Mouse (Mus musculus): ENCODE results near the gene Raver1.
"Not testable (repeated sequence)": the region's sequence is repeated elsewhere in the genome, so short reads cannot be mapped to it uniquely, and the experiment has no call there.

The Raver1 gene

GRCm38 (mm10) chr9:21105760-21106564, 14.2 kb upstream of the Raver1 start:
- DNase-seq (ENCODE audit: low read depth, low spot score) = no peak

- no peak for DNase-seq (ENCODE audit: low read depth, low spot score)
Observed at GRCm38 (mm10) chr9:21104814-21105213, 13.0 kb upstream of the Raver1 start.

- no peak for DNase-seq (ENCODE audit: low read depth, low spot score)
Observed at GRCm38 (mm10) chr9:21102076-21102475, 10.3 kb upstream of the Raver1 start.

GRCm38 (mm10) chr9:21100447-21101161, 8.8 kb upstream of the Raver1 start:
- peak; percentile 18 for DNase-seq (ENCODE audit: low read depth, low spot score)

GRCm38 (mm10) chr9:21097793-21098192, 6.0 kb upstream of the Raver1 start:
- no peak for DNase-seq (ENCODE audit: low read depth, low spot score)

- no peak for DNase-seq (ENCODE audit: low read depth, low spot score)
Observed at GRCm38 (mm10) chr9:21095958-21096357, 4.2 kb upstream of the Raver1 start.

- no peak for DNase-seq (ENCODE audit: low read depth, low spot score)
Observed at GRCm38 (mm10) chr9:21093423-21093822, 1.6 kb upstream of the Raver1 start.

GRCm38 (mm10) chr9:21090972-21091706, 669 bp downstream of the Raver1 start:
- DNase-seq (ENCODE audit: low read depth, low spot score) = no peak

- no peak for DNase-seq (ENCODE audit: low read depth, low spot score)
Observed at GRCm38 (mm10) chr9:21090537-21090936, 1.3 kb downstream of the Raver1 start.

- DNase-seq (ENCODE audit: low read depth, low spot score) = no peak
Observed at GRCm38 (mm10) chr9:21083324-21083723, 8.5 kb downstream of the Raver1 start.

GRCm38 (mm10) chr9:21081127-21081526, 10.7 kb downstream of the Raver1 start:
- DNase-seq (ENCODE audit: low read depth, low spot score) = no peak

- DNase-seq (ENCODE audit: low read depth, low spot score) = no peak
Observed at GRCm38 (mm10) chr9:21075625-21076024, 16.2 kb downstream of the Raver1 start.

GRCm38 (mm10) chr9:21074173-21074572, 17.6 kb downstream of the Raver1 start:
- no peak for DNase-seq (ENCODE audit: low read depth, low spot score)

GRCm38 (mm10) chr9:21073044-21073840, 18.6 kb downstream of the Raver1 start, which contains the start of the genes Gm49373 and Fdx1l:
Gm49373 (minus strand) TSS chr9:21073096.
Fdx1l (minus strand) TSS chr9:21073614.
- DNase-seq (ENCODE audit: low read depth, low spot score) = peak; percentile 88

- no peak for DNase-seq (ENCODE audit: low read depth, low spot score)
Observed at GRCm38 (mm10) chr9:21072641-21073040, 19.2 kb downstream of the Raver1 start.

- no peak for DNase-seq (ENCODE audit: low read depth, low spot score)
Observed at GRCm38 (mm10) chr9:21067006-21067684, 24.7 kb downstream of the Raver1 start, which contains the start of gene Zglp1. Zglp1 (minus strand) TSS chr9:21067093.

GRCm38 (mm10) chr9:21062928-21063327, 28.9 kb downstream of the Raver1 start:
- no peak for DNase-seq (ENCODE audit: low read depth, low spot score)

GRCm38 (mm10) chr9:21051578-21051977, 40.2 kb downstream of the Raver1 start:
- no peak for DNase-seq (ENCODE audit: low read depth, low spot score)

GRCm38 (mm10) chr9:21045235-21045634, 46.6 kb downstream of the Raver1 start:
- DNase-seq (ENCODE audit: low read depth, low spot score) = no peak

- not testable (repeated sequence) for DNase-seq (ENCODE audit: low read depth, low spot score)
Observed at GRCm38 (mm10) chr9:21044785-21045184, 47.0 kb downstream of the Raver1 start.

GRCm38 (mm10) chr9:21043563-21043962, 48.2 kb downstream of the Raver1 start:
- DNase-seq (ENCODE audit: low read depth, low spot score) = no peak
